Mouse (Mus musculus) brain, embryonic 14.5 days (tissue): ENCODE data around the gene Ankrd27.

ENCODE experiments used
- CTCF ChIP-seq: fragments of 200-500 bp; IDR thresholded peaks from 2 replicates; pipeline ENCODE4 v1.5.1; 2012; ENCODE audit warnings: inconsistent platforms, mild to moderate bottlenecking, moderate library complexity, borderline replicate concordance; ENCODE audit not compliant: insufficient read depth, insufficient read length; ENCODE audit errors: extremely low read depth
- POLR2A ChIP-seq: fragments of 200-500 bp; IDR thresholded peaks from 2 replicates; pipeline ENCODE4 v1.6.1; 2012; ENCODE audit warnings: mild to moderate bottlenecking, inconsistent platforms, borderline replicate concordance; ENCODE audit not compliant: poor library complexity, insufficient read depth, insufficient read length, severe bottlenecking; ENCODE audit errors: extremely low read depth

DNA sequence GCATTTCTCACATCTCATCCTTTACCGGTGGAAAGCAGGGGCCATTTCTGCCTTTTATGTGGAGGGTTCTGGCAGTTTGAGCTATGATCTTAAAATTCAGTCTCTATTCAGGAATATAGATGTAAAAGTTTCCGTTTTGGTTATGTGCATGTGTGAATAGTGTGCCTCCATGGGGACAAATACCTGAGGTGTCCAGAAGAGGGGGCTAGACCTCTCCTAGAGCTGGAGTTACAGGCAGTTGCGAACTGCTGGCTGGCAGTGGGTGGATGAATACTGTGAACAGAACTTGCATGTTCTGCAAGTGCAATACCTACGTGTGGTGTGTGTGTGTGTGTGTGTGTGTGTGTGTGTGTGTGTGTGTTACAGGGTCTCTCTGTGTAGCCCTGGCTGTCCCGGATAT, 3.3 kb upstream of the Ankrd27 start:
- TF ChIP-seq CTCF (peak; percentile 37; the same call in 1 of the 2 replicates), POLR2A (no peak)
